ENCODE assay signal across 8 mouse cellular contexts in the genomic region with DNA sequence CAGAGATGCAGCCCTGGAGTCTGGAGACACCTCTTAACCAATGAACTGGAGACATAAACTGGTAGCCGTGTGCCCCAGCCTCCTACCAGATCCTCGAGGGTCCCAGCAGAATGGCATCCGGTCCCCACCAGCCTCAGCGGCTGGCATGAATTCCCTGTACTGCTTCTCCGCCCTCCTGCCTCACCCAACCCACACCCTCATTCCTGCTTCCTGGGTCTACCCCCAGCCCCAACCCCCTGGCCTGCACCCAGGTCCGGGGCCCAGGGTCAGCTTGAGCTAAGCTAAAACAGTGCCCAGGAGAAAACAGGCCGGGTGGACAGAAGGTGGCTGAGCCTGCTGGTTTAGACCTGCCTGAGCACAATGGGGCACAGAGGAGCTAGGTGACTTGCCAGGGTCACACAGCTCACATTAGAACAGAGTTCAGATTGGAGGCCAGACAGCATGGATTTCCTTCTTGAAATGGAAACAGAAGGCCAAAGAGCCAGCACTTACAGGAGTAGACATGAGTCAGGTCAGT. TPM values are rescaled to one million over a fixed set of nuclear protein-coding genes. Genes with fewer than 3 reads are reported as not detected.
DNase-seq lines count a peak whose midpoint lies in the region; ATAC-seq and TF ChIP-seq lines count a peak whose summit lies in the region.
"Had no signal": no experiment of that assay in that cellular context is flagged by ENCODE, and none has a peak within 500 bp of the region (broad histone marks: within the 10 kb centered on the region; RNA-seq: fewer than 3 reads in every experiment).

No protein-coding gene starts in this region.

- WGBS in lung, postnatal 0 days: 30% methylated on average over 7 of the region's 7 CpGs
- 38% methylated on average over 7 of the region's 7 CpGs for WGBS in lung, adult 2 months
- 56% methylated on average over 7 of the region's 7 CpGs for WGBS in forebrain, embryonic 16.5 days
- WGBS in limb, embryonic 13.5 days: 58% methylated on average over 7 of the region's 7 CpGs
- 43% methylated on average over 7 of the region's 7 CpGs for WGBS in stomach, embryonic 15.5 days

- H3K4me3 ChIP-seq in lung, postnatal 0 days (ENCODE audit: low read depth, low read length): no peak overlapping the region
- no peak overlapping the region for H3K4me3 ChIP-seq in lung, adult 2 months (replicated peaks; ENCODE audit: extremely low read depth, low read depth, low read length)
- H3K4me3 ChIP-seq in forebrain, embryonic 16.5 days (replicated peaks; ENCODE audit: low read length): no peak overlapping the region; the same call in 1 of the 2 replicates
- no peak overlapping the region for H3K4me3 ChIP-seq in limb, embryonic 13.5 days
- peak overlapping the region; percentile 5; the same call in 1 of the 2 replicates for H3K4me3 ChIP-seq in stomach, embryonic 15.5 days (replicated peaks)

- no peaks in the 10 kb centered on the region for H3K36me3 ChIP-seq in lung, postnatal 0 days (ENCODE audit: insufficient read depth, low read length)
- no peaks in the 10 kb centered on the region for H3K36me3 ChIP-seq in forebrain, embryonic 16.5 days (ENCODE audit: control insufficient read depth, insufficient read depth)
- no peaks in the 10 kb centered on the region for H3K36me3 ChIP-seq in limb, embryonic 13.5 days
- H3K36me3 ChIP-seq in stomach, embryonic 15.5 days: no peaks in the 10 kb centered on the region

- no peak for TF ChIP-seq CTCF in lung, postnatal 0 days (IDR thresholded peaks at IDR 0.05)
- no peak for TF ChIP-seq CTCF in lung, adult 2 months (IDR thresholded peaks at IDR 0.05; ENCODE audit: insufficient read depth, low read length)

- peak; percentile 2; the same call in 1 of the 2 replicates for ATAC-seq in lung, postnatal 0 days
- peak; percentile 10; the same call in 1 of the 2 replicates for ATAC-seq in forebrain, embryonic 16.5 days
- no peak for ATAC-seq in limb, embryonic 13.5 days (ENCODE audit: low FRiP score, low read depth)
- peak; percentile 4; the same call in 1 of the 2 replicates for ATAC-seq in stomach, embryonic 15.5 days (ENCODE audit: insufficient read depth, low FRiP score, low read depth)

- peak overlapping the region; percentile 38; the same call in 1 of the 2 replicates for H3K4me2 ChIP-seq in lung, postnatal 0 days (replicated peaks; ENCODE audit: low read depth, low read length)
- H3K4me2 ChIP-seq in forebrain, embryonic 16.5 days (ENCODE audit: low read length): peak overlapping the region; percentile 36
- peak overlapping the region; percentile 48 for H3K4me2 ChIP-seq in limb, embryonic 13.5 days (replicated peaks)
- peak overlapping the region; percentile 30 for H3K4me2 ChIP-seq in stomach, embryonic 15.5 days

- TF ChIP-seq POLR2A in lung, adult 2 months (IDR thresholded peaks at IDR 0.05; ENCODE audit: borderline replicate concordance, extremely low read depth, low read depth, low read length): no peak

- H3K27me3 ChIP-seq in lung, postnatal 0 days (replicated peaks; ENCODE audit: insufficient read depth, low read length): no peaks in the 10 kb centered on the region
- H3K27me3 ChIP-seq in forebrain, embryonic 16.5 days (replicated peaks; ENCODE audit: control insufficient read depth, insufficient read depth, low read length): no peaks in the 10 kb centered on the region
- H3K27me3 ChIP-seq in limb, embryonic 13.5 days: no peaks in the 10 kb centered on the region
- H3K27me3 ChIP-seq in stomach, embryonic 15.5 days (replicated peaks): no peaks in the 10 kb centered on the region

- TF ChIP-seq EP300 in lung, postnatal 0 days (IDR thresholded peaks at IDR 0.05): no peak

- peak overlapping the region; percentile 59 for H3K27ac ChIP-seq in lung, postnatal 0 days (ENCODE audit: low read length)
- peak overlapping the region; percentile 43 for H3K27ac ChIP-seq in forebrain, embryonic 16.5 days (ENCODE audit: low read length)
- peak overlapping the region; percentile 23; the same call in 1 of the 2 replicates for H3K27ac ChIP-seq in limb, embryonic 13.5 days
- peak overlapping the region; percentile 87 for H3K27ac ChIP-seq in stomach, embryonic 15.5 days

- H3K9ac ChIP-seq in lung, postnatal 0 days (replicated peaks; ENCODE audit: low read depth): no peak overlapping the region
- H3K9ac ChIP-seq in forebrain, embryonic 16.5 days (replicated peaks; ENCODE audit: low read depth, low read length): peak overlapping the region; percentile 38
- peak overlapping the region; percentile 36; the same call in 1 of the 2 replicates for H3K9ac ChIP-seq in limb, embryonic 13.5 days
- H3K9ac ChIP-seq in stomach, embryonic 15.5 days: no peak overlapping the region

- H3K9me3 ChIP-seq in lung, postnatal 0 days (ENCODE audit: low read length): no peaks in the 10 kb centered on the region
- H3K9me3 ChIP-seq in forebrain, embryonic 16.5 days (ENCODE audit: control insufficient read depth, low read length): no peaks in the 10 kb centered on the region
- H3K9me3 ChIP-seq in limb, embryonic 13.5 days: no peaks in the 10 kb centered on the region
- H3K9me3 ChIP-seq in stomach, embryonic 15.5 days: no peaks in the 10 kb centered on the region

- H3K4me1 ChIP-seq in lung, postnatal 0 days (ENCODE audit: insufficient read depth, low read depth, low read length): peaks cover 14% of the 10 kb centered on the region
- H3K4me1 ChIP-seq in lung, adult 2 months (ENCODE audit: control insufficient read depth, insufficient read depth, low read length): peaks cover 2% of the 10 kb centered on the region; the same call in 1 of the 2 replicates
- H3K4me1 ChIP-seq in forebrain, embryonic 16.5 days (replicated peaks; ENCODE audit: control insufficient read depth, insufficient read depth, low read length): peaks cover 67% of the 10 kb centered on the region
- peaks cover 54% of the 10 kb centered on the region for H3K4me1 ChIP-seq in limb, embryonic 13.5 days
- peaks cover 76% of the 10 kb centered on the region for H3K4me1 ChIP-seq in stomach, embryonic 15.5 days

- DNase-seq in lung, postnatal 0 days (ENCODE audit: low spot score): peak; percentile 48
- DNase-seq in lung, adult 2 months: no peak
- DNase-seq in thymus, adult 18-20 months: no peak
- DNase-seq in frontal cortex, adult 2 months (ENCODE audit: extremely low spot score in 1 of 2, low spot score in 1 of 2): no peak
- DNase-seq: right cerebral cortex, adult 18-20 months had no signal

RNA-seq across cellular contexts. Expression of a gene that starts 8.2 kb away (rescaled TPM):
- 54.3 and 54.6 TPM in 2 replicates for polyA plus RNA-seq in lung, postnatal 0 days (2015; fragmentation: Nextera tagmentation; extraction: Ambion mirVana)
- 155 and 180 TPM in 2 replicates for polyA plus RNA-seq in lung, adult 2 months (2012; rRNA removed)
- polyA plus RNA-seq in forebrain, embryonic 16.5 days (2015; fragmentation: Nextera tagmentation; extraction: Ambion mirVana): 119 and 147 TPM in 2 replicates
- 64.0 and 67.8 TPM in 2 replicates for polyA plus RNA-seq in limb, embryonic 13.5 days (2015; fragmentation: Nextera tagmentation; extraction: Ambion mirVana)
- polyA plus RNA-seq in stomach, embryonic 15.5 days (2015; fragmentation: Nextera tagmentation; extraction: Ambion mirVana): 119 and 135 TPM in 2 replicates
- 108 and 119 TPM in 2 replicates for polyA plus RNA-seq in frontal cortex, adult 2 months (2012; rRNA removed)

RNA-seq across cellular contexts. Expression of a gene that starts 29.9 kb away (rescaled TPM):
- polyA plus RNA-seq in lung, postnatal 0 days (2015; fragmentation: Nextera tagmentation; extraction: Ambion mirVana): 11.4 and 11.6 TPM in 2 replicates
- polyA plus RNA-seq in lung, adult 2 months (2012; rRNA removed): 28.9 and 47.8 TPM in 2 replicates
- polyA plus RNA-seq in forebrain, embryonic 16.5 days (2015; fragmentation: Nextera tagmentation; extraction: Ambion mirVana): 15.2 and 19.1 TPM in 2 replicates
- 10.4 and 10.5 TPM in 2 replicates for polyA plus RNA-seq in limb, embryonic 13.5 days (2015; fragmentation: Nextera tagmentation; extraction: Ambion mirVana)
- polyA plus RNA-seq in stomach, embryonic 15.5 days (2015; fragmentation: Nextera tagmentation; extraction: Ambion mirVana): 12.3 and 12.8 TPM in 2 replicates
- 9.5 and 10.2 TPM in 2 replicates for polyA plus RNA-seq in frontal cortex, adult 2 months (2012; rRNA removed)

RNA-seq across cellular contexts. Expression of a gene that starts 53.9 kb away (rescaled TPM):
- polyA plus RNA-seq in lung, postnatal 0 days (2015; fragmentation: Nextera tagmentation; extraction: Ambion mirVana): 7.9 and 9.7 TPM in 2 replicates
- 10.2 and 10.8 TPM in 2 replicates for polyA plus RNA-seq in lung, adult 2 months (2012; rRNA removed)
- polyA plus RNA-seq in forebrain, embryonic 16.5 days (2015; fragmentation: Nextera tagmentation; extraction: Ambion mirVana): 15.3 and 16.1 TPM in 2 replicates
- 10.3 and 10.7 TPM in 2 replicates for polyA plus RNA-seq in limb, embryonic 13.5 days (2015; fragmentation: Nextera tagmentation; extraction: Ambion mirVana)
- 12.9 and 13.8 TPM in 2 replicates for polyA plus RNA-seq in stomach, embryonic 15.5 days (2015; fragmentation: Nextera tagmentation; extraction: Ambion mirVana)
- polyA plus RNA-seq in frontal cortex, adult 2 months (2012; rRNA removed): 12.1 and 12.7 TPM in 2 replicates

Comparison
In these comparisons a context has a peak if more than half of its experiments do, and no peak if none do; other contexts are left out.
1. H3K27ac ChIP-seq: peak in every context shown above with its lines; median percentile 87 in stomach, embryonic 15.5 days; 59 in lung, postnatal 0 days; 43 in forebrain, embryonic 16.5 days; 23 in limb, embryonic 13.5 days.
2. H3K9ac ChIP-seq: peak in forebrain, embryonic 16.5 days (single experiment) and limb, embryonic 13.5 days (single experiment); none in lung, postnatal 0 days (single experiment) and stomach, embryonic 15.5 days (single experiment).
3. Peak in every context shown above with its lines, with median percentiles within 50 percentile points of each other: H3K4me2 ChIP-seq.